Mouse (Mus musculus): ENCODE measurements around the gene Sult6b1.
A peak's percentile ranks its signal among the peaks of the same experiment; 100 is the strongest.

Gene Sult6b1

GRCm38 (mm10) chr17:78906892-78907291 lies at the start of gene Sult6b1:
Sult6b1 (minus strand) TSS chr17:78906992.
- no peak for DNase-seq (ENCODE audit: low read depth, low spot score)

- DNase-seq (ENCODE audit: low read depth, low spot score), result no peak
Observed at GRCm38 (mm10) chr17:78953240-78953639, 46.4 kb upstream of the Sult6b1 start.

DNA sequence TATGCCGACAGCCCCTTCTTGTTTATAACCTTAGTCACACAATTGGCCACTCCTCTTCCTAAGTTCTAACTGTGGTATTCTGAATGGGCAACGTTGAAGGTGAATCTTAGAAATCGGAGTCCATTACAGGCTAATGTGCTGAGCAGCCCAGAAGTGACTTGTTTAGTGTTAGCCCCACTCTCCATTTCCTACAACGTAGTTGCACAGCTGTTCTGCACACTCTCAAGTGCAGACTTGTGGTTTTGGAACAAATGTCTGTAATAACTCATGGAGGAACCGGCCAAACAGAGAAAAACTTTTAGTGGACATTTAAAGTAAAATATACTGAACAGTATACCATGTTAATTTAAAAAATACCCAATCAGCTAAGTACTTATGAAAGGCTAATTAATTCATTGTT lies 45.3 kb upstream of the Sult6b1 start:
- DNase-seq (ENCODE audit: low read depth, low spot score), result no peak

DNA sequence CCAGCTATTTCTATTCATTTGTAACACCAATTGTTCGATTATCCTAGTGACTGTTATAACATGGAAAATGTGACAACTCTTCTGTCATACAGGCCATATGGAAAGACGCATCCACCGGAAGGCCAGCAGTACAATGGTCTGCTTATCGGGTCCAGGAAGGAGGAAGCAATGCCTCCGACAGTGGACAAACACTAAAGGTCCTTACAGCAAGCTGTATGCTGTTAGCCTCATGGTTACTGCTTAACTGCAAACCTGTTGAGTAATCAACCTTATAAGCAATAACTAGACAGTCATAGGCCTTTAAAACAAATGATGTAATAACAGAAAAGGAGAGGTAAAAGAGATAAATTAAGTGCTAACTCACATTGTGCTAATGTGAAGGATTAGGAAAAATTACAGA lies 44.4 kb upstream of the Sult6b1 start:
- DNase-seq (ENCODE audit: low read depth, low spot score), result no peak

GRCm38 (mm10) chr17:78942579-78942978 lies 35.8 kb upstream of the Sult6b1 start:
- DNase-seq (ENCODE audit: low read depth, low spot score), result no peak

DNA sequence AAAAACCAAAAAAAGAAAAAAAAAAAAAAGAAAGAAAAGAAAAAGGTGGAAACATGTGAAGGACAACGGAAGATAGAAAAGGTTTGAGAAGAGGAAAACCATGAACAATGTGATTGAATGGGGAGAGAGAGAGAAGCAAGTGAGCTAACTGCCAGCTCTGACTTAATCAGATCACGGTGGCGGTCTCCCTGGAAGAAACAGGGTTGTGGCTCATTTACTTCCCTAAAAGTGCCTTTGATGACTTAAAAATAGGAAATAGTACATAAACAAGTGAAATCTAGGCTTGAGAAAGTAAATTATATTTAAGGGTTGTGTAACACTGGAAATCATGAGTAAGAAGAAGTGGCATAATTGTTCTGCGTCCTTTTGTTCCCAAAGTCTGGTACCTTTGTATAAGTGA lies 32.1 kb upstream of the Sult6b1 start:
- no peak for DNase-seq (ENCODE audit: low read depth, low spot score)

- no peak for DNase-seq (ENCODE audit: low read depth, low spot score)
Observed at GRCm38 (mm10) chr17:78937229-78937853, 30.5 kb upstream of the Sult6b1 start.

DNA sequence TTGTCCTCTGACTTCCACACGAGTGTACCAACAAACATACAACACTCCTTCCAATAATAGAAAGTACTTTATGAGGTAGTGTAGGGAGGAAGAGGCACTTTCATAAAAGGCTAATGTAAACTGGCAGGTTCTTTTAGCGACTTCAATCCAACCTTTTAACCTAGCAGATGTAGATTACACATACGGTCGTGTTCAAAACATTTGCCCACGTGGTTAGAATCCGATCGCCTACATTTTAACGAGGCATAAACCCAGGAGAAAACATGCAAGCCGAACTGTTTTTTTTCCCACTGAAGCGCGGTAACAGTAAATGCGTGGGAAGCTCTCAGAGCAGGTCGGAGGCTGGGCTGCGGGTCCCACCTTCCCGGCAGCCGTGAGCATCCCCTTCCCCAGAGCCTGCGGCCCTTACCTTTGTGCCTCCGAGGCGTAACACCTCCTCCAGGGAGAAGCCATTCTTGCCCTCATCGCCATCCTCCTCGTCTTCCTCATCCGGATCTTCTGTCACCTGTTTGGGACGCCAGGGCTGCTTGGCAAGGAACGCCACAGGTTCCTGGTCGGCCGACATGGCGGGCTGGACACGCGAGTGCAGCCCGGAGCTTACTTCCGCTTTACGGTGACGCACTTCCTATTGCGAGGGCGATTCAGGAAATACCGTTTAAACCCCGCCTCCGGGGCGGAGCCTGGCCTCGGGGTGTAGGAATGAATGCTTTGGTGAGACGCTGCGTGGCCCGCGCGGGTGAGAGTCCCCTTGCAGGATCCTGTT lies 29.9 kb upstream of the Sult6b1 start, which contains the start of the genes Cebpz and Ndufaf7:
Gene Cebpz (minus strand): TSS at position 601 of the 763 bp plus-strand sequence.
Gene Ndufaf7 (plus strand): TSS at position 671 of the 763 bp plus-strand sequence.
- peak; percentile 91 for DNase-seq (ENCODE audit: low read depth, low spot score)

GRCm38 (mm10) chr17:78935857-78936256 lies 29.1 kb upstream of the Sult6b1 start:
- no peak for DNase-seq (ENCODE audit: low read depth, low spot score)

DNA sequence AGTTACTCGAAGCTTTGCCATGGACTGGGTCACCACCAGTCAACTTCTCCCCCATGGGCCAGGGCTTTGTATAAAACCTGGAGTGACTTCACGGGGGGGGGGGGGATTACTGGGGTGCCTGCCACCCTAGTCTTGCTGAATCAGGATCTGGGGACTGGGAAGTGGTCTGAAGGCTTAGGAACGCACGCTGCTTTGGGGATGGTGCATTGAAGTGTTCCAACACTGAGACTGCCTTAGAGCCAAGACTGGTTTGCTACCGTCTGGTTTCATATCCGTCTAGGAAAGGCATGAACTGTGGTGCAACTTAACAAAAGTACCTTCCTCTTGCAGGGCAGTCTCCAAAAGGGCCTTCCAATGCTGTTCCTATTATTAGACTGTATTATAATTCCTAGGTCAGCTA lies 10.9 kb upstream of the Sult6b1 start:
- no peak for DNase-seq (ENCODE audit: low read depth, low spot score)

DNA sequence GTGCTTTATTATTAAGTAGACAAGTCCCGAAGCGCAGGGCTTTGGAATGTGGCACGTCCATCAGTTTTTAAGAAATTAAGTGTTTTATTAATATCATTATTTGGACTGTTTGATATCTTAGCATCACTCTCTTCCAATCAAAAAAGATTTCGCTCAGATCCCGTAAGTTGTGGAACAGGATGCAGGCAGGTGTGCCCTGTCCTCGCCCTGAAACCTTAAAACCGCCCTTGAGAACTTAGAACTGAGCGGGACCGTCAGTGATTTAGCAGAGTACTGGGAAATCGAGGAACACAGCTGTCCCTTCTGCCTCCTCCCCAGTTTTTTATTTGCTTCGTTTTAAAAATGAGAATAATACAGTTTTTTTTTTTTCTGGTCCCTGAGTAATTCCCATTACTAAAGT lies 10.1 kb upstream of the Sult6b1 start:
- DNase-seq (ENCODE audit: low read depth, low spot score), result no peak

DNA sequence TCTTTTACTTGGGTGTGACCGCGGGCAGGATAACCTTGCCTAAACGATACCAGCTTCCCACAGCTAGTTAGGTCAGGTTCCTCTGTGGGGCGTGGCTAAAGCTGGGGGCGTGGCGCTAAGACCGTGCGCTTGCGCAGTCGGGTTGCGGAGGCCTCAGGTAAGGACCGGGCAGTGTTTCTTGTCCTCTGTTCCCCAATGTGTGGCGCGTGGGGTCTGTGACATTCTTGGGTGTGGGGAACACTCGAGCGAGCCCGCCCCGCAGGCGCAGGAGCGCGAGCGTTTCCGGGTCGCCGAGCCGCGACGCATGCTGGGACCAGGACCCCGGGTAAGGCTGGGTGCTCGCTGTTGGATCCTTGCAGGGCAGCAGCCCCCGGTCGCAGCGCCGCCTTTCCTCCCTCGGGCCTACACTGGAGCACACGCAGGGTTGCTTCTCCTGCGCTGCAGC lies 9.6 kb upstream of the Sult6b1 start, which contains the start of gene Cebpzos:
Gene Cebpzos (plus strand): TSS at position 132 of the 445 bp plus-strand sequence.
- peak; percentile 79 for DNase-seq (ENCODE audit: low read depth, low spot score)

- DNase-seq (ENCODE audit: low read depth, low spot score), result no peak
Observed at GRCm38 (mm10) chr17:78915772-78916171, 9.0 kb upstream of the Sult6b1 start.

DNA sequence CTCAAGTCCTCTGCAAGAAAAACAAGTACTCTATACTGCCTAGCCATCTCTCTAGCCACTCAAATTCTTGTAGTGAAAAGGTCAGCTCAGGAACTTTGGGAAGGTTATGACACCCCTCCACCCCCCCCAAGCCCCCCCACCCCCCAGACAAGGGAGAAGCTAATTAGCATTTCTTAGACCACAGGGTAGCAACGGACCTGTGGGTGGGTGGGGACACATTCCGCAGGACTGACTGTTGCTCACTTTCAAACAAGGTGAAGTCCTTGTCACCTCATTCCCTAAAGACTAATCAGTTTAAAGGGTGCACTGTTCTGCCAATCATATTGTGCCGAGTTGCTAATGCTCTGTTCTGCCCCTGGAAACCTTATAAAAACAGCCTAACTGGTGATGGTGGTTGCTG lies 7.1 kb upstream of the Sult6b1 start:
- DNase-seq (ENCODE audit: low read depth, low spot score), result no peak

DNA sequence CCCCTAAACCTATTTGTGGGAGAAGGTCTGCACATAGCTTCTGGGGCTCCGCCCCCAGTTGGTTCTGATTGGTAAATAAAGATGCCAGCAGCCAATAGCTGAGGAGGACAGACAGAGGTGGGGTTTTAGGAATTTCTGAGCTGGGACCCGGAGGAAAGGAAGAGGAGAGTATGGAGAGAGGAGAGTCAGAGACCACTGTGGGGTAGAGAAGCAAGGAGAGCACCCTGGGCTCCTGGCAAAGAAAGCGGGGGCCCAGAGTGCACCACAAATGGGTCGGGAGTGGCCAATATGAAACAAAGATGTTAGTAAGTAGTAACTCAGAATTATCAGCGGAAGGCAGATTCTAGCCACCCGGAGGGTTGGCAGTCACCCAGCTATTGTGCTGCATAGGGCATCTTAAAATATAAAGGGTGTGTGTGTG lies 6.1 kb upstream of the Sult6b1 start:
- DNase-seq (ENCODE audit: low read depth, low spot score), result peak; percentile 42

GRCm38 (mm10) chr17:78909374-78909773 lies 2.6 kb upstream of the Sult6b1 start:
- DNase-seq (ENCODE audit: low read depth, low spot score), result no peak

GRCm38 (mm10) chr17:78903158-78903557 lies 3.6 kb downstream of the Sult6b1 start:
- no peak for DNase-seq (ENCODE audit: low read depth, low spot score)

- DNase-seq (ENCODE audit: low read depth, low spot score), result no peak
Observed at GRCm38 (mm10) chr17:78895394-78895793, 11.4 kb downstream of the Sult6b1 start.

GRCm38 (mm10) chr17:78894991-78895390 lies 11.8 kb downstream of the Sult6b1 start:
- DNase-seq (ENCODE audit: low read depth, low spot score), result no peak

GRCm38 (mm10) chr17:78891020-78891419 lies 15.8 kb downstream of the Sult6b1 start:
- DNase-seq (ENCODE audit: low read depth, low spot score), result no peak

- DNase-seq (ENCODE audit: low read depth, low spot score), result no peak
Observed at GRCm38 (mm10) chr17:78889184-78889583, 17.6 kb downstream of the Sult6b1 start.

DNA sequence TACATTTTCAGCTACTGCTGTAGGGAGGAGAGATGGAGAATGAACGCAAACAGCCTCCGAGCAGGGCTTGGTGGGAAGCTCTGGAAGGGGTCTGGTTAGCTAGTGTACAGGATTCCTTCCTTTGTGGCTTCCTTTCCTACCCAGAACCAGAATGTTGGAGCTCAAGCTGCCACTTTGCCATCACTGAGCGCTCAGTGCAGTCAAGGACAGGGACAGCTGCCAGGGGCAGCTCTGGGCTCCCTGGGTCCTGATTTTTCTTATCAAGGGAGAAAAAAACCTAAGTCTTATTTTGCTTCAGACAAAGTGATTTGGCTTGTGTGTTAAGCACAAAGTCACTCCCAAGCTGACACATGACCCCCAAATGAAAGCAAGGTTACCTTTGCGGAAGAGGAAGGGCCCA lies 18.2 kb downstream of the Sult6b1 start:
- no peak for DNase-seq (ENCODE audit: low read depth, low spot score)
